Mouse (Mus musculus): Measurements from ENCODE around the gene Cmip. TPM values are rescaled to one million over a fixed set of nuclear protein-coding genes. Genes with fewer than 3 reads are reported as not detected.
A peak's percentile ranks its signal among the peaks of the same experiment; 100 is the strongest.
"Not testable (repeated sequence)": the region's sequence is repeated elsewhere in the genome, so short reads cannot be mapped to it uniquely, and the experiment has no call there.

Gene Cmip
- polyA plus RNA-seq, 1 experiment from 2014 or later: 9.8 TPM

DNA sequence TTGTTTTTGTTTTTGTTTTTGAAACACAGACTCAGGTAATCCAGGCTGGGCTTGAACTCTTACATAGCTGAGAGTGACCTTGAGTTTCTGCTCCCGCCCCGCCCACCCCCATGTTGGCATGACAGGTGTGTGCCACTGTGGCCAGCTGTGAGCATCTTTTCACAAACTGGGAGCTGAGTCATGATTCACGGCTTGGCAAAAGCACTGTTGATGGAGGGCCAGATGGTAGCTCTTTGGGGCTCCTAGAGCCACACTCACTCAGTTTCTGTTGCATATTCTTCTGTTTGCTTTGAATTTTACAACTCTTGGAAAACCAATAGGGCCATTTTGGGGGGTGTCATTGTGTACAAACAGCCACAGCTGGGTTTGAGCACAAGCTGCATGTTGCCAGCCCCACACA, 149.2 kb downstream of the Cmip start:
- Histone ChIP-seq H3K27ac (replicated peaks) (no peak overlapping the region), H3K36me3 (replicated peaks) (peaks cover 3% of the 10 kb centered on the region; the same call in 1 of the 2 replicates), H3K4me3 (no peak overlapping the region), H3K27me3 (replicated peaks; ENCODE audit: low read depth, poor library complexity, severe bottlenecking) (no peaks in the 10 kb centered on the region), H3K9me3 (no peaks in the 10 kb centered on the region), H3K4me1 (peaks cover 72% of the 10 kb centered on the region)
- DNase-seq (ENCODE audit: low spot score): no peak
- WGBS: 97% methylated on average over 3 of the region's 3 CpGs

DNA sequence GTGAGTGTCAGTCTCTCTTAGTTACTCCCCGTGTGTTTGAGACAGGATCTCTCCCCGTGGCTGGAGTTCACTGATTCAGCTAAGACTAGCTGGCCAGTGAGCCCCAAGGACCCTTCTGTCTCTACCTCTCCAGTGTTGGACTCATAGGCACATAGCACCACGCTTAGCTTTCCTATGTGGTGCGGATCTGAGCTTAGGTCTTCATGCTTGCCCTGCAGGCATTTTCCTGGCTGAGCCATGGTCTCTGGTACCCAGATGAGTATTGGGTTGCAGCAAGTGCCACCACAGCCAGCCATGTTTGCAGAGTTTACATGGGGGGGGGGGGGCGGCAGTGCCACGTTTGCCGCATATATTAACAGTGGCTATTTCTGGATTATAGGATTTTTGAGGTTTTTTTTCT, 151.8 kb downstream of the Cmip start:
- H3K4me3 ChIP-seq: no peak overlapping the region
- peak; percentile 42 for DNase-seq (ENCODE audit: low spot score)
- 0 out of 2 replicates have a peak, but pooled peaks cover 14% of the 10 kb centered on the region for H3K36me3 ChIP-seq (replicated peaks)
- no peaks in the 10 kb centered on the region for H3K9me3 ChIP-seq
- 70% methylated on average over 7 of the region's 7 CpGs for WGBS
- peak overlapping the region; percentile 71 for H3K27ac ChIP-seq (replicated peaks)
- H3K27me3 ChIP-seq (replicated peaks; ENCODE audit: low read depth, poor library complexity, severe bottlenecking): no peaks in the 10 kb centered on the region
- H3K4me1 ChIP-seq: peaks cover 53% of the 10 kb centered on the region

DNA sequence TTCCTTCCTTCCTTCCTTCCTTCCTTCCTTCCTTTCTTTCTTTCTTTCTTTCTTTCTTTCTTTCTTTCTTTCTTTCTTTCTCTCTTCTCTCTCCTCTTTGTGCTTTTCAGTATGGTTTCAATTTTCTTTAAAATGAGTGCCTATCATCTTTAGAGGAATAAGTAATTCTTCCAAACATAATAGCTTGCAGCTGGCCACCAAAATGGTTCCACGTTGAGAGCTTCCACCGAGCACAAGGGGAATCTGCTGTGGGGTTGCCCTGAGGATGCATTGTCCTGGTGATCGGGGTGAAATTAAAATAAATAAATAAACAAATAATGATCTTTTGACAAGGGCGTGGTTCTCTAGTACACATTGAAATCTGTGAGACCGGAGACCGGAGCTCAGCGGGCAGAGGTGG, 152.2 kb downstream of the Cmip start:
- peaks cover 49% of the 10 kb centered on the region for H3K4me1 ChIP-seq
- peak; percentile 45 for DNase-seq (ENCODE audit: low spot score)
- H3K27me3 ChIP-seq (replicated peaks; ENCODE audit: low read depth, poor library complexity, severe bottlenecking): no peaks in the 10 kb centered on the region
- H3K4me3 ChIP-seq: no peak overlapping the region
- H3K36me3 ChIP-seq (replicated peaks): 0 out of 2 replicates have a peak, but pooled peaks cover 14% of the 10 kb centered on the region
- no peaks in the 10 kb centered on the region for H3K9me3 ChIP-seq
- 60% methylated on average over 7 of the region's 7 CpGs for WGBS
- peak overlapping the region; percentile 71 for H3K27ac ChIP-seq (replicated peaks)

DNA sequence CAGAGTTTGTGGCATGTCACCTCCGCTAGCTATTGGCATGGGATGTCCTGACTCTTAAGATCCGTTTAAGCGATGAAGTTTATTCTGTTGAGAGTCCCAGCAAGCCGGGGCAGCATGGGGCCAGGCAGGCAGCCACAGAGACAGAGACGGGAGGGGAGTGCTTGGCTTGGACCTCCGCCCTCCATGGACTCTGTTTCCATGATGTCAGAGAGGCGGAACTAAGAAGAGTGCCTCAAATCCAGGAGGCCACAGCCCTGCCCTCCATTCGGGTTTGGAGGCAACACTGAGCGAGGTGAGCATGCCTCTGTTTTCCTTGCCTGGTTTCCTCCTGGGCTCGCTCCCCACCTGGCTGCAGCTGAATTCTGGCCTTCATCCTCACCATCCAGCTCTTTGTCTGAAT, 153.5 kb downstream of the Cmip start:
- WGBS: 74% methylated on average over 10 of the region's 10 CpGs
- peaks cover 14% of the 10 kb centered on the region; the same call in 1 of the 2 replicates for H3K36me3 ChIP-seq (replicated peaks)
- H3K27ac ChIP-seq (replicated peaks): peak overlapping the region; percentile 48; the same call in 1 of the 2 replicates
- no peaks in the 10 kb centered on the region for H3K9me3 ChIP-seq
- H3K4me1 ChIP-seq: peaks cover 43% of the 10 kb centered on the region
- DNase-seq (ENCODE audit: low spot score): no peak
- H3K4me3 ChIP-seq: no peak overlapping the region
- no peaks in the 10 kb centered on the region for H3K27me3 ChIP-seq (replicated peaks; ENCODE audit: low read depth, poor library complexity, severe bottlenecking)

DNA sequence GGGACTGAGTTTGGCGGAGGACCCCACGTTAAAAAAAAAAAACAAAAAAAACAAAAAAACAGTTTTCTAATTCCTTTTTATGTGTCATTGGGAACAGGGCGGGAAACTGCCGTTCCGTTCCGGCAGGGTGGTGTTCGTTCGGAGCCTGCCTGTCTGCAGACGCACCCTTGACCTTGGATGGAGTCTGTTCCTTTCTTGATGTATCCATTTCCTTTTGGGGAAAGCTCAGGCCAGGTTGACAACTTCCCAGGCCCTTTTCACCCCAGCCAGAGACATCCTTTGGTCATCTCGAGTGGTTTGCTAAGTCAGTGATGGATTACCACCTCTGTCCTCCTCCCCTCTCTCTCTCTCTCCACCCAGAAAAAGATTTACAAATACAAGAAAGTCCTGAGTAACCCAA, 154.0 kb downstream of the Cmip start:
- peaks cover 19% of the 10 kb centered on the region for H3K36me3 ChIP-seq (replicated peaks)
- DNase-seq (ENCODE audit: low spot score): no peak
- WGBS: 83% methylated on average over 10 of the region's 10 CpGs
- no peaks in the 10 kb centered on the region for H3K9me3 ChIP-seq
- H3K27me3 ChIP-seq (replicated peaks; ENCODE audit: low read depth, poor library complexity, severe bottlenecking): no peaks in the 10 kb centered on the region
- no peak overlapping the region for H3K27ac ChIP-seq (replicated peaks)
- H3K4me3 ChIP-seq: no peak overlapping the region
- peaks cover 40% of the 10 kb centered on the region for H3K4me1 ChIP-seq

DNA sequence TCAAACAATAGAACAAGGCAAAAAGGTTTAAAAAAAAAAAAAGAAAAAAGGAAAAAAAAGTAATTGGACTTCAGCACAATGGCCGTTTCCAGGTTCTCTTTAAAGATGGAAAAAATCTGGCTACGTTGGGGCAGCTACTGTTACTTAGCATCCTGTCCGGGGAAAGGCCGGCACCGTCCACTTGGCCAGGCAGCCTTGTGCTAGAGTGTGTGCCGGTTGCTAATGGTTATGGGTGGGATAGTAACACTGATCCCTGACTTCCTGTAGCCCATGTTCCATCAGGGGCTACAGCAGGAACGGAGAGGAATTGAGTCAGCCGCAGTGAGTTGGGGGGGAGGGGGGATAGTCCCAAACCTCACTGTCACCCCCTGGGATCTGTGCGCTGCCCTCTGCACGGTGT, 155.4 kb downstream of the Cmip start:
- H3K36me3 ChIP-seq (replicated peaks): peaks cover 32% of the 10 kb centered on the region
- no peaks in the 10 kb centered on the region for H3K9me3 ChIP-seq
- WGBS: 87% methylated on average over 10 of the region's 10 CpGs
- H3K4me1 ChIP-seq: peaks cover 40% of the 10 kb centered on the region
- H3K4me3 ChIP-seq: no peak overlapping the region
- DNase-seq (ENCODE audit: low spot score): no peak
- no peaks in the 10 kb centered on the region for H3K27me3 ChIP-seq (replicated peaks; ENCODE audit: low read depth, poor library complexity, severe bottlenecking)
- H3K27ac ChIP-seq (replicated peaks): no peak overlapping the region

DNA sequence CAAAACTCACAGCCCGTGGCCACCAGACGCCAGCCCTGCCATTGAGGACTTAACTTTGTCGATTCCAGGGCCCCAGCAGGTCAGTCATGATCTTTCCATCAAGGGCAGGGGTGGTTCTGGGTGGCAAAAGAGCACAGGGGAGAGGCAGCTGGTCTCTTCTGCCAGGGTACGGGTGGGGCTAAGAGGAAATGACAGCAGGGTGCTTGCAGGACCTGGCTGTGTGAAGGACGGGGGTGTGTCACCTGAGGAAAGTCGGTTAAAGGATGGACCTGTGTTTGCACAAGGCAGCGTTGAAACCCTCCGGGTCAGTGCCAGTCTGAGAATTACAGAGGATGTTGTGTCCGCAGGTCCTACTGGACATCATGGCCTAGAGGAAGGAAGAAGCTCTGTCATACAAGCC, 161.0 kb downstream of the Cmip start:
- no peaks in the 10 kb centered on the region for H3K27me3 ChIP-seq (replicated peaks; ENCODE audit: low read depth, poor library complexity, severe bottlenecking)
- DNase-seq (ENCODE audit: low spot score): no peak

DNA sequence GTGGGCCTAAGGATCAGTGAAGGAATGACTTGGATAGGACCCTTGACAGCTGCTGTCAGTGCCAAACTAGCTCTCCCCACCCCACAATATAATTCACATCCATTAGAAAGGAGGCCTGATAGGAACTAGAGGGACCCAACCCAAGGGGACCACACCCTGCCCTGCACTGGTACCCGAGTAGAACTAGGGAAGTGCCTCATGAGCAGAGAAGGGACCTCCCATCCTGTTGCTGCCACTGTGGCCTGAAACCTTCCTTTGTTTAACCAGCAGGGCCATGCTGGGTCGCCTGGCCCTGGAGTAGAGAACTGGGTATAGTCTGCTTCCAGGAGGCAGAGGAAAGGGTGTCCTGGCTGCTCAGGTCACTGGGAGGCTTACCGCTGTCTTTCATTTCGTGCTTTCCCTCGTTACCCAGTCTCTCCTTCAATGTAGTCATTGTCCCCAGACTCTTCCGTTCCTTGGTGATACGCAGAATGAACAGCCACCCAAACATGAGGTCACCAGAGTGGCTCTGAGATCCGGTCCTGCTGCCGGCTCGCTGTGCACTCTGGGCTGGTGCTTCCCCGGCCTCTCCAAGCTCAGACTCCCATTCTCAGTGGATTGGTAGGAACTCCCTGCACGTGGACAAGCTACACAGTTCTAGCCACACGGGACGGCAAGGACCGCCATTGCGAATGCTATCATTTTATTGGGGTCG, 164.1 kb downstream of the Cmip start:
- 72% methylated on average over 17 of the region's 17 CpGs for WGBS
- Histone ChIP-seq H3K27ac (replicated peaks) (no peak overlapping the region; the same call in 1 of the 2 replicates), H3K36me3 (replicated peaks) (peaks cover 70% of the 10 kb centered on the region)

More for the DNA sequence above, 161.0 kb downstream of the Cmip start:
- Histone ChIP-seq H3K9me3 (no peaks in the 10 kb centered on the region), H3K36me3 (replicated peaks) (peaks cover 47% of the 10 kb centered on the region), H3K4me1 (no peaks in the 10 kb centered on the region), H3K4me3 (no peak overlapping the region), H3K27ac (replicated peaks) (no peak overlapping the region)
- WGBS: 91% methylated on average over 9 of the region's 9 CpGs

DNA sequence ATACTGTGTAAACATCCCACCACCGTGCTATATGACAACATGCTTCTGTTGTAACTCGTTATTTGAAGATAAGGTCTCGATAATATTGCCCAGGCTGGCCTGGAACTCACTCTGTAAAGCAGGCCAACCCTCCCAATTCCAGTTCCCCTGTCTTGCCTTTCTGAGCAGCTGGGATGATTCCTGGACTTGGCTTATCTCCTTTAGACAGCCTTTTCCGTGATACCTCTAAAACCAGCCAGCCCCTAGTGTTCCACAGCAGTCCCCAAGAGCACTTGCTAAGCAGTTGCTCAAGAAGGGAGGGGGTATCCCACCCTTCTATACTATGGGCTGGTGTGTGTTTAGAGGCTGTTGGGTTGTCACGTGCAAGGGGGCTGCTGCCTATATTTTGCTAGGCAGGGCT, 165.0 kb downstream of the Cmip start:
- no peak for DNase-seq (ENCODE audit: low spot score)
- Histone ChIP-seq H3K27me3 (replicated peaks; ENCODE audit: low read depth, poor library complexity, severe bottlenecking) (no peaks in the 10 kb centered on the region), H3K27ac (replicated peaks) (no peak overlapping the region), H3K9me3 (no peaks in the 10 kb centered on the region), H3K36me3 (replicated peaks) (peaks cover 70% of the 10 kb centered on the region), H3K4me1 (no peaks in the 10 kb centered on the region), H3K4me3 (no peak overlapping the region)
- WGBS: 93% methylated on average over 5 of the region's 5 CpGs

More for the DNA sequence above, 164.1 kb downstream of the Cmip start:
- H3K9me3 ChIP-seq: no peaks in the 10 kb centered on the region
- DNase-seq (ENCODE audit: low spot score): no peak
- H3K4me1 ChIP-seq: no peaks in the 10 kb centered on the region
- H3K4me3 ChIP-seq: no peak overlapping the region
- no peaks in the 10 kb centered on the region for H3K27me3 ChIP-seq (replicated peaks; ENCODE audit: low read depth, poor library complexity, severe bottlenecking)

DNA sequence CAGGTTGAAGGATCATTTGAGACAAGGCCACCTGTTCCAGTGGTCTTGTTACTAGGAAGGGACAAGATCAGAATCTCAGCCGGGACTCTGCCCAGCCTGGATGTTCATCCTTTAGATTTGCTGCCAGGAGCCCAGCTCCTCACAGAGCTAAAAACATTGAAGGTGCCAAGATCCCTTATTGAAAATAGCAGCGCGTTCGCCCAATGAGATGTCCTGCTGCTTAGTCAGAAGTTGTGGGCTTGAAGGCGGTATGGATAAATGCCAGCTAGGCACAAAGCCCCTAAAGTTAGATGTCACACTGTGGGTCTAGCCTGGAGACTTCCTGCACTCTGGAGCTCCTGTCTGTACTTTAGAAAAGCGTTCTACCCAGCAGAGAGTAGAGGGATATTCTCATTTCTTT, 165.5 kb downstream of the Cmip start:
- 94% methylated on average over 6 of the region's 6 CpGs for WGBS
- Histone ChIP-seq H3K27ac (replicated peaks) (no peak overlapping the region), H3K4me3 (no peak overlapping the region), H3K4me1 (no peaks in the 10 kb centered on the region), H3K36me3 (replicated peaks) (peaks cover 70% of the 10 kb centered on the region), H3K9me3 (no peaks in the 10 kb centered on the region), H3K27me3 (replicated peaks; ENCODE audit: low read depth, poor library complexity, severe bottlenecking) (no peaks in the 10 kb centered on the region)
- DNase-seq (ENCODE audit: low spot score): no peak

DNA sequence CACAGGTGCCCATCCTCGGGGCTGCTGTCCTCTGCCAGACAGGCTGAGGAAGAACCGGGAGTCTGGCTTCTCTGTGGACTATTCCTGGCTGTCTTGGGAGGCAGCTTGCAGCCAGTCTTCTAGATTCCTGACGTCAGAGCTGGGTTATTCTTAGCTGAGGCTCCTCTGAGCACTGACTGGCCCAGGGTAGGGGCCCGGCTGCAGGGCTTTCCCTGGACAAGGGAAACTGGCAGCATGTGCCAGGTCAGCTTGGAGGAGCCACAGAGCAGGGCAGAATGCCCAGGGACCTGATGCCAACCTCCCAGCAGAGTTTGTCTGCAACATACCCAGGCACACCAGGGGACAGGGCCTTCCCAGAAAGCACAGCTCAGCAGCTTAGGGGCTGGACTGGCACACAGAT, 166.2 kb downstream of the Cmip start:
- H3K4me3 ChIP-seq: no peak overlapping the region
- no peaks in the 10 kb centered on the region for H3K27me3 ChIP-seq (replicated peaks; ENCODE audit: low read depth, poor library complexity, severe bottlenecking)
- H3K36me3 ChIP-seq (replicated peaks): peaks cover 68% of the 10 kb centered on the region
- no peak overlapping the region for H3K27ac ChIP-seq (replicated peaks)
- no peaks in the 10 kb centered on the region for H3K9me3 ChIP-seq
- H3K4me1 ChIP-seq: no peaks in the 10 kb centered on the region
- DNase-seq (ENCODE audit: low spot score): no peak
- WGBS: 85% methylated on average over 4 of the region's 4 CpGs

DNA sequence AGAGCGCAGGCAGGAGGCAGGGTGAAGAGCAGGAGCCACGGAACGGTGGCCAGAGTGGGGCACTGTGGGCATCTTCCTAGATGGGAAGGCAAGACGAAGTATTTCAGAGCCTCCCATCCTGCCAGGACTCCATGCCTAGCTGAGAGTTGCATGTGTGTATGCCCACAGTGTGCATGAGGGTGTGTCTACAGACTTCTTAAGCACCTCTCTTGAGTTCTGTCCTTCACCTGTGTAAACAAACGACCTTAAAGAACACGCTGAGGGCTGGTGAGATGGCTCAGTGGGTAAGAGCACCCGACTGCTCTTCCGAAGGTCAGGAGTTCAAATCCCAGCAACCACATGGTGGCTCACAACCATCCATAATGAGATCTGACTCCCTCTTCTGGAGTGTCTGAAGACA, 171.0 kb downstream of the Cmip start:
- peaks cover 96% of the 10 kb centered on the region for H3K36me3 ChIP-seq (replicated peaks)
- 88% methylated on average over 8 of the region's 8 CpGs for WGBS

DNA sequence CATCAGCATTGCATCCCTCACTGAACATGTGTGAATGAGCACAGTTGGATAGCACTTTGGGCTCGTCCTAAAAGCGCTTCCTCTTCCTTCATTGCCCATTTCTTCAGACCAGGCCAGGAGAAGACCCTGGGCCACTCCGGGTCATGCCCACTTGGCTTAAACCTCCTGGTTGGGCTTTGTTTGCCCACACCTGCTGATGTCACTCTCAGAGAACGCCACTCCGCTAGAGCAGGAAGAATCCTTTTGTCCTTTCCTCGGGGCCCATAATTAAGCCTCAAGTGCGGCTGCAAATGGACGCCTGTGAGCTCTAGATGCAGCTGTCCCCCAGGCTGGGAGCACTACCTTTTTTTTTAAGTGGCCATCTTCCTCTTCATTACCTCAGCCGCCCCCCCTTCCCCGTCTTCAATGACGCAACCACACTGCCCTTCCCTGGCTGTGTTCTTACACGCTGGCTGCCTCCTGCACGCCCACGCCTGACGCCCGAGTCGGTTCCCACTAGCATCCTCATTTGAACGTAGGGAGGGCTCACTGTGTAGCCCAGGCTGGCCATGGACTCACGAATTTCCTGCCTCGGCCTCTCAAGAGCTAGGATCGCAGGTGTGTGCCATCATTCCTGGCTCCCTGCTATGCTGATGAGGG, 171.8 kb downstream of the Cmip start:
- Histone ChIP-seq H3K36me3 (replicated peaks) (peaks cover 96% of the 10 kb centered on the region), H3K4me1 (peaks cover 7% of the 10 kb centered on the region; the same call in 1 of the 2 replicates), H3K9me3 (no peaks in the 10 kb centered on the region), H3K27me3 (replicated peaks; ENCODE audit: low read depth, poor library complexity, severe bottlenecking) (no peaks in the 10 kb centered on the region), H3K4me3 (no peak overlapping the region), H3K27ac (replicated peaks) (no peak overlapping the region)
- DNase-seq (ENCODE audit: low spot score): no peak
- WGBS: 78% methylated on average over 21 of the region's 21 CpGs

More for the DNA sequence above, 171.0 kb downstream of the Cmip start:
- not testable (repeated sequence) for H3K27ac ChIP-seq (replicated peaks); H3K4me1 ChIP-seq; DNase-seq (ENCODE audit: low spot score); H3K27me3 ChIP-seq (replicated peaks; ENCODE audit: low read depth, poor library complexity, severe bottlenecking); H3K9me3 ChIP-seq; H3K4me3 ChIP-seq

Measured in embryonic facial prominence, embryonic 10.5 days (tissue).